Mouse (Mus musculus): ENCODE results near the gene Ttl. TPM values are rescaled to one million over a fixed set of nuclear protein-coding genes. Genes with fewer than 3 reads are reported as not detected.

The Ttl gene
- polyA plus RNA-seq, 1 experiment from 2014 or later, result 11.5 TPM

GRCm38 (mm10) chr2:129093926-129094724 is 28.4 kb downstream of the Ttl start:
- Histone ChIP-seq H3K9me3 (ENCODE audit: control insufficient read depth, low read length) (no peaks in the 10 kb centered on the region), H3K27ac (ENCODE audit: low read depth, low read length) (no peak overlapping the region), H3K9ac (ENCODE audit: low read length) (no peak overlapping the region), H3K4me1 (ENCODE audit: control insufficient read depth, insufficient read depth, low read length) (no peaks in the 10 kb centered on the region), H3K36me3 (ENCODE audit: control insufficient read depth, insufficient read depth, low read length) (no peaks in the 10 kb centered on the region), H3K4me3 (ENCODE audit: low read depth, low read length) (no peak overlapping the region), H3K27me3 (ENCODE audit: control insufficient read depth, insufficient read depth, low read length) (no peaks in the 10 kb centered on the region), H3K4me2 (no peak overlapping the region)
- DNase-seq (ENCODE audit: low spot score, missing footprints), result no peak
- ATAC-seq (ENCODE audit: low FRiP score), result no peak
- WGBS, result 88% methylated on average over 18 of the region's 18 CpGs

- H3K27ac ChIP-seq (ENCODE audit: low read depth, low read length), result no peak within 1 kb of the TSS
- H3K4me1 ChIP-seq (ENCODE audit: control insufficient read depth, insufficient read depth, low read length), result peaks cover 3% of the 10 kb centered on the region; the same call in 1 of the 2 replicates
- H3K4me2 ChIP-seq, result peak within 1 kb of the TSS; percentile 71
- H3K4me3 ChIP-seq (ENCODE audit: low read depth, low read length), result peak within 1 kb of the TSS; percentile 65
- H3K9me3 ChIP-seq (ENCODE audit: control insufficient read depth, low read length), result no peaks in the 10 kb centered on the region
- under 1% methylated on average over 35 of the region's 35 CpGs for WGBS
- peak; percentile 98 for DNase-seq (ENCODE audit: low spot score, missing footprints)
- H3K36me3 ChIP-seq (ENCODE audit: control insufficient read depth, insufficient read depth, low read length), result peaks cover 6% of the 10 kb centered on the region; the same call in 1 of the 2 replicates
- ATAC-seq (ENCODE audit: low FRiP score), result peak; percentile 99
- no peaks in the 10 kb centered on the region for H3K27me3 ChIP-seq (ENCODE audit: control insufficient read depth, insufficient read depth, low read length)
- H3K9ac ChIP-seq (ENCODE audit: low read length), result peak within 1 kb of the TSS; percentile 75
Measured at GRCm38 (mm10) chr2:129100784-129101310, 35.1 kb downstream of the Ttl start, which contains the start of gene Polr1b. TSS of gene Polr1b (plus strand) at chr2:129100995.

GRCm38 (mm10) chr2:129112924-129113323 is 47.2 kb downstream of the Ttl start:
- WGBS, result 96% methylated on average over 5 of the region's 5 CpGs
- no peak for DNase-seq (ENCODE audit: low spot score, missing footprints)
- Histone ChIP-seq H3K9me3 (ENCODE audit: control insufficient read depth, low read length) (no peaks in the 10 kb centered on the region), H3K36me3 (ENCODE audit: control insufficient read depth, insufficient read depth, low read length) (peaks cover 16% of the 10 kb centered on the region; the same call in 1 of the 2 replicates), H3K4me3 (ENCODE audit: low read depth, low read length) (no peak overlapping the region), H3K27me3 (ENCODE audit: control insufficient read depth, insufficient read depth, low read length) (no peaks in the 10 kb centered on the region), H3K9ac (ENCODE audit: low read length) (no peak overlapping the region), H3K4me2 (no peak overlapping the region), H3K27ac (ENCODE audit: low read depth, low read length) (no peak overlapping the region), H3K4me1 (ENCODE audit: control insufficient read depth, insufficient read depth, low read length) (no peaks in the 10 kb centered on the region)
- no peak for ATAC-seq (ENCODE audit: low FRiP score)

GRCm38 (mm10) chr2:129115706-129116367 is 50.1 kb downstream of the Ttl start:
- ATAC-seq (ENCODE audit: low FRiP score), result no peak
- Histone ChIP-seq H3K27ac (ENCODE audit: low read depth, low read length) (no peak overlapping the region), H3K4me1 (ENCODE audit: control insufficient read depth, insufficient read depth, low read length) (no peaks in the 10 kb centered on the region), H3K27me3 (ENCODE audit: control insufficient read depth, insufficient read depth, low read length) (no peaks in the 10 kb centered on the region), H3K9me3 (ENCODE audit: control insufficient read depth, low read length) (no peaks in the 10 kb centered on the region), H3K36me3 (ENCODE audit: control insufficient read depth, insufficient read depth, low read length) (peaks cover 27% of the 10 kb centered on the region), H3K4me2 (no peak overlapping the region), H3K9ac (ENCODE audit: low read length) (no peak overlapping the region), H3K4me3 (ENCODE audit: low read depth, low read length) (no peak overlapping the region)
- no peak for DNase-seq (ENCODE audit: low spot score, missing footprints)
- 90% methylated on average over 9 of the region's 9 CpGs for WGBS

GRCm38 (mm10) chr2:129116368-129116739 is 50.6 kb downstream of the Ttl start:
- H3K4me1 ChIP-seq (ENCODE audit: control insufficient read depth, insufficient read depth, low read length), result no peaks in the 10 kb centered on the region
- no peak overlapping the region for H3K4me2 ChIP-seq
- DNase-seq (ENCODE audit: low spot score, missing footprints), result no peak
- no peak for ATAC-seq (ENCODE audit: low FRiP score)
- H3K27me3 ChIP-seq (ENCODE audit: control insufficient read depth, insufficient read depth, low read length), result no peaks in the 10 kb centered on the region
- H3K9ac ChIP-seq (ENCODE audit: low read length), result no peak overlapping the region
- WGBS, result 97% methylated on average over 1 of the region's 1 CpGs
- no peak overlapping the region for H3K27ac ChIP-seq (ENCODE audit: low read depth, low read length)
- no peak overlapping the region for H3K4me3 ChIP-seq (ENCODE audit: low read depth, low read length)
- no peaks in the 10 kb centered on the region for H3K9me3 ChIP-seq (ENCODE audit: control insufficient read depth, low read length)
- peaks cover 31% of the 10 kb centered on the region for H3K36me3 ChIP-seq (ENCODE audit: control insufficient read depth, insufficient read depth, low read length)

- H3K9ac ChIP-seq (ENCODE audit: low read length), result no peak overlapping the region
- DNase-seq (ENCODE audit: low spot score, missing footprints) (no peak), ATAC-seq (ENCODE audit: low FRiP score) (no peak)
- H3K27ac ChIP-seq (ENCODE audit: low read depth, low read length), result no peak overlapping the region
- no peaks in the 10 kb centered on the region for H3K4me1 ChIP-seq (ENCODE audit: control insufficient read depth, insufficient read depth, low read length)
- H3K36me3 ChIP-seq (ENCODE audit: control insufficient read depth, insufficient read depth, low read length), result peaks cover 34% of the 10 kb centered on the region
- 95% methylated on average over 12 of the region's 12 CpGs for WGBS
- no peak overlapping the region for H3K4me3 ChIP-seq (ENCODE audit: low read depth, low read length)
- H3K27me3 ChIP-seq (ENCODE audit: control insufficient read depth, insufficient read depth, low read length), result no peaks in the 10 kb centered on the region
- no peak overlapping the region for H3K4me2 ChIP-seq
- no peaks in the 10 kb centered on the region for H3K9me3 ChIP-seq (ENCODE audit: control insufficient read depth, low read length)
Measured at GRCm38 (mm10) chr2:129118061-129118460, 52.3 kb downstream of the Ttl start.

- Histone ChIP-seq H3K4me1 (ENCODE audit: control insufficient read depth, insufficient read depth, low read length) (no peaks in the 10 kb centered on the region), H3K4me2 (no peak overlapping the region), H3K27ac (ENCODE audit: low read depth, low read length) (no peak overlapping the region), H3K4me3 (ENCODE audit: low read depth, low read length) (no peak overlapping the region), H3K36me3 (ENCODE audit: control insufficient read depth, insufficient read depth, low read length) (peaks cover 32% of the 10 kb centered on the region), H3K27me3 (ENCODE audit: control insufficient read depth, insufficient read depth, low read length) (no peaks in the 10 kb centered on the region), H3K9me3 (ENCODE audit: control insufficient read depth, low read length) (no peaks in the 10 kb centered on the region), H3K9ac (ENCODE audit: low read length) (no peak overlapping the region)
- DNase-seq (ENCODE audit: low spot score, missing footprints) (peak; percentile 81), ATAC-seq (ENCODE audit: low FRiP score) (no peak)
- 94% methylated on average over 8 of the region's 8 CpGs for WGBS
Measured at GRCm38 (mm10) chr2:129121986-129122385, 56.2 kb downstream of the Ttl start.

GRCm38 (mm10) chr2:129129412-129129929 is 63.7 kb downstream of the Ttl start, which contains the start of gene Chchd5:
TSS of gene Chchd5 (plus strand) at chr2:129129700.
- DNase-seq (ENCODE audit: low spot score, missing footprints), result peak; percentile 97
- ATAC-seq (ENCODE audit: low FRiP score), result peak; percentile 100
- under 1% methylated on average over 35 of the region's 35 CpGs for WGBS
- H3K4me1 ChIP-seq (ENCODE audit: control insufficient read depth, insufficient read depth, low read length), result peaks cover 6% of the 10 kb centered on the region
- H3K4me2 ChIP-seq, result peak within 1 kb of the TSS; percentile 85
- peaks cover 22% of the 10 kb centered on the region for H3K36me3 ChIP-seq (ENCODE audit: control insufficient read depth, insufficient read depth, low read length)
- H3K9me3 ChIP-seq (ENCODE audit: control insufficient read depth, low read length), result peaks cover 7% of the 10 kb centered on the region; the same call in 1 of the 2 replicates
- H3K27ac ChIP-seq (ENCODE audit: low read depth, low read length), result peak within 1 kb of the TSS; percentile 53; the same call in 1 of the 2 replicates
- no peaks in the 10 kb centered on the region for H3K27me3 ChIP-seq (ENCODE audit: control insufficient read depth, insufficient read depth, low read length)
- H3K4me3 ChIP-seq (ENCODE audit: low read depth, low read length), result peak within 1 kb of the TSS; percentile 50
- H3K9ac ChIP-seq (ENCODE audit: low read length), result peak within 1 kb of the TSS; percentile 70
